Comparison of ENCODE assay signal across 8 mouse cellular contexts in genomic region chr16:33581661-33582099, GRCm38 (mm10).
DNase-seq lines count a peak whose midpoint lies in the region; ATAC-seq and TF ChIP-seq lines count a peak whose summit lies in the region.

No protein-coding gene starts in this region.

- no peak for DNase-seq in hindbrain, embryonic 11.5 days (ENCODE audit: low spot score)
- peak; percentile 79 for DNase-seq in gastrocnemius, postnatal 25 days
- peak; percentile 78 for DNase-seq in lung, postnatal 25 days (ENCODE audit: low spot score)
- no peak for DNase-seq in thymus, postnatal 4 days
- no peak for DNase-seq in layer of hippocampus, adult 8-10 months (ENCODE audit: low spot score in 2 of 2)

- H3K9ac ChIP-seq in hindbrain, embryonic 13.5 days: no peak overlapping the region
- H3K9ac ChIP-seq in hindbrain, embryonic 11.5 days (ENCODE audit: low read depth, low read length): no peak overlapping the region
- no peak overlapping the region for H3K9ac ChIP-seq in intestine, postnatal 0 days (ENCODE audit: low read depth, low read length)

- H3K27ac ChIP-seq in hindbrain, embryonic 13.5 days: 0 out of 2 replicates have a peak overlapping the region, but pooled peaks have one; percentile 73
- H3K27ac ChIP-seq in hindbrain, embryonic 11.5 days (ENCODE audit: low read depth, low read length): no peak overlapping the region
- no peak overlapping the region for H3K27ac ChIP-seq in intestine, postnatal 0 days (ENCODE audit: low read depth, low read length)

- H3K9me3 ChIP-seq in hindbrain, embryonic 13.5 days: no peaks in the 10 kb centered on the region
- no peaks in the 10 kb centered on the region for H3K9me3 ChIP-seq in hindbrain, embryonic 11.5 days (ENCODE audit: control insufficient read depth, low read length)
- no peaks in the 10 kb centered on the region for H3K9me3 ChIP-seq in intestine, postnatal 0 days (ENCODE audit: control insufficient read depth)

- ATAC-seq in hindbrain, embryonic 13.5 days (ENCODE audit: low FRiP score): no peak
- ATAC-seq in hindbrain, embryonic 11.5 days (ENCODE audit: low FRiP score): no peak
- ATAC-seq in intestine, postnatal 0 days: peak; percentile 16; the same call in 1 of the 2 replicates
- no peak for ATAC-seq in megakaryocyte progenitor cell, adult 5-6 weeks (replicated peaks; ENCODE audit: poor library complexity)

- H3K4me2 ChIP-seq in hindbrain, embryonic 13.5 days: no peak overlapping the region
- H3K4me2 ChIP-seq in hindbrain, embryonic 11.5 days (replicated peaks; ENCODE audit: low read depth, low read length): no peak overlapping the region
- H3K4me2 ChIP-seq in intestine, postnatal 0 days (replicated peaks; ENCODE audit: low read depth): no peak overlapping the region

- H3K4me3 ChIP-seq in hindbrain, embryonic 13.5 days: no peak overlapping the region
- H3K4me3 ChIP-seq in hindbrain, embryonic 11.5 days (ENCODE audit: low read depth, low read length): no peak overlapping the region
- no peak overlapping the region for H3K4me3 ChIP-seq in intestine, postnatal 0 days (ENCODE audit: low read depth, low read length)

- H3K36me3 ChIP-seq in hindbrain, embryonic 13.5 days: no peaks in the 10 kb centered on the region
- no peaks in the 10 kb centered on the region for H3K36me3 ChIP-seq in hindbrain, embryonic 11.5 days (ENCODE audit: control insufficient read depth, insufficient read depth, low read length)
- no peaks in the 10 kb centered on the region for H3K36me3 ChIP-seq in intestine, postnatal 0 days (ENCODE audit: control insufficient read depth, insufficient read depth)

- WGBS in hindbrain, embryonic 13.5 days: 67% methylated on average over 4 of the region's 4 CpGs
- WGBS in hindbrain, embryonic 11.5 days: 53% methylated on average over 4 of the region's 4 CpGs
- 46% methylated on average over 4 of the region's 4 CpGs for WGBS in intestine, postnatal 0 days

- TF ChIP-seq CTCF in intestine, postnatal 0 days (IDR thresholded peaks at IDR 0.05; ENCODE audit: low read depth): no peak

- H3K27me3 ChIP-seq in hindbrain, embryonic 13.5 days: no peaks in the 10 kb centered on the region
- no peaks in the 10 kb centered on the region for H3K27me3 ChIP-seq in hindbrain, embryonic 11.5 days (ENCODE audit: control insufficient read depth, insufficient read depth, low read length)
- H3K27me3 ChIP-seq in intestine, postnatal 0 days (replicated peaks; ENCODE audit: control insufficient read depth, insufficient read depth, low read length): no peaks in the 10 kb centered on the region

- peaks cover 42% of the 10 kb centered on the region for H3K4me1 ChIP-seq in hindbrain, embryonic 13.5 days (replicated peaks)
- H3K4me1 ChIP-seq in hindbrain, embryonic 11.5 days (replicated peaks; ENCODE audit: control insufficient read depth, insufficient read depth, low read length): peaks cover 17% of the 10 kb centered on the region
- no peaks in the 10 kb centered on the region for H3K4me1 ChIP-seq in intestine, postnatal 0 days (replicated peaks; ENCODE audit: control insufficient read depth, insufficient read depth, low read length)

Comparison
In these comparisons a context has a peak if more than half of its experiments do, and no peak if none do; other contexts are left out.
1. DNase-seq: peak in gastrocnemius, postnatal 25 days (single experiment) and lung, postnatal 25 days (single experiment); none in hindbrain, embryonic 11.5 days (single experiment), thymus, postnatal 4 days (single experiment) and layer of hippocampus, adult 8-10 months (0 of 2).